Mouse (Mus musculus) heart, postnatal 0 days (tissue): ENCODE measurements at regions not wholly inside any gene's neighbourhood (a gene's known extent, or its start where the extent isn't known, plus 50 kb on each side); places are given as distances from the start of the nearest gene placed in this dataset.

ENCODE experiments used
- ATAC-seq: fragments of 200-750 bp; cut with Nextera tagmentation; 2 replicates; pipeline ENCODE4 v1.8.0; 2017; ENCODE audit warnings: low read depth, moderate number of reproducible peaks, moderate library complexity; ENCODE audit not compliant: insufficient read depth
- DNase-seq: peaks from one replicate; pipeline ENCODE4 v3.0.0-alpha.2; 2016; ENCODE audit warnings: low spot score
- H3K27ac ChIP-seq: fragments of 300-500 bp; sonication (generic); 2 replicates; pipeline ENCODE4 v1.5.1; 2014; ENCODE audit warnings: low read depth, mild to moderate bottlenecking
- H3K27me3 ChIP-seq: fragments of 300-500 bp; sonication (generic); 2 replicates; pipeline ENCODE4 v1.6.1; 2014; ENCODE audit warnings: low read length, mixed read lengths; ENCODE audit not compliant: control insufficient read depth, insufficient read depth
- H3K36me3 ChIP-seq: fragments of 300-500 bp; sonication (generic); replicated peaks from 2 replicates; pipeline ENCODE4 v1.6.1; 2014; ENCODE audit warnings: low read length, mixed read lengths; ENCODE audit not compliant: control insufficient read depth, insufficient read depth
- H3K4me1 ChIP-seq: fragments of 300-500 bp; sonication (generic); 2 replicates; pipeline ENCODE4 v1.6.1; 2014; ENCODE audit warnings: antibody characterized with exemption; ENCODE audit not compliant: control insufficient read depth, insufficient read depth
- H3K4me2 ChIP-seq: fragments of 300-500 bp; sonication (generic); 2 replicates; pipeline ENCODE4 v1.6.1; 2014; ENCODE audit warnings: low read depth, mild to moderate bottlenecking, low read length, moderate library complexity
- H3K4me3 ChIP-seq: fragments of 300-500 bp; sonication (generic); 2 replicates; pipeline ENCODE4 v1.5.1; 2014; ENCODE audit warnings: low read depth, low read length
- H3K9ac ChIP-seq: fragments of 300-500 bp; sonication (generic); replicated peaks from 2 replicates; pipeline ENCODE4 v1.6.1; 2014; ENCODE audit warnings: low read depth, low read length, mixed read lengths
- H3K9me3 ChIP-seq: fragments of 300-500 bp; sonication (generic); replicated peaks from 2 replicates; pipeline ENCODE4 v1.6.1; 2016; ENCODE audit warnings: low read length; ENCODE audit not compliant: control insufficient read depth
- CTCF ChIP-seq: IDR thresholded peaks from 2 replicates; pipeline ENCODE4 v1.5.1; 2016; ENCODE audit warnings: antibody characterized with exemption, control low read depth, low read depth
- EP300 ChIP-seq: IDR thresholded peaks from 2 replicates; pipeline ENCODE4 v1.6.1; 2016; ENCODE audit warnings: antibody characterized with exemption, low read depth
- WGBS: fragments of 180-500 bp; shearing (Covaris S2); extraction: QIAGEN DNeasy Blood & Tissue Kit; methylation state at CpG from one replicate; pipeline ENCODE4 v1.1.7; 2014; 5-methylcytosine and 5-hydroxymethylcytosine counted together

DNA sequence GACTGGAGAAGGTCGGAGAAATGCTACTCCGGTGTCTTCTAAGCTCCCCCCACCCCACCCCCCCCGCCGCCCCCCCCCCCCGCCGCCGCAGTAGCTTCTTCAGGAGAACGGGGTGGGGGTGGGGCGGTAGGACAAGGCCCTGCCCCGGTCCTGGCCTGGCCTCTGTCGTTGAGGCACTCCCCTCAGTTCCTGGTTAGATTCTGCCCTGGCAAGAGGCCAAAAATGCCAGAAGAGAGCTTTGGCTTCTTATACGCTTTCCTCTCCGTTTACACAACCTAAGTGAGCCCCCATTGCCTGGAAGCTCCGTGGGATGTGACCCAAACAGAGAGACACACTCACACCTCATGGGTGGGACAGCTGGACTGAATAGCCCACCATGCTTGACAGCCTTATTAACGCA lies 338.9 kb downstream of the H2al1j start:
- TF ChIP-seq EP300 (no peak), CTCF (no peak)
- H3K9me3 ChIP-seq, result no peaks in the 10 kb centered on the region
- no peak for ATAC-seq
- no peak overlapping the region for H3K4me2 ChIP-seq
- no peak overlapping the region for H3K27ac ChIP-seq
- H3K4me3 ChIP-seq, result no peak overlapping the region
- no peaks in the 10 kb centered on the region for H3K36me3 ChIP-seq
- H3K9ac ChIP-seq, result no peak overlapping the region
- 23% methylated on average over 5 of the region's 15 CpGs for WGBS
- peak; percentile 32 for DNase-seq
- H3K27me3 ChIP-seq, result peaks cover 4% of the 10 kb centered on the region; the same call in 1 of the 2 replicates
- H3K4me1 ChIP-seq, result 0 out of 2 replicates have a peak, but pooled peaks cover 5% of the 10 kb centered on the region

DNA sequence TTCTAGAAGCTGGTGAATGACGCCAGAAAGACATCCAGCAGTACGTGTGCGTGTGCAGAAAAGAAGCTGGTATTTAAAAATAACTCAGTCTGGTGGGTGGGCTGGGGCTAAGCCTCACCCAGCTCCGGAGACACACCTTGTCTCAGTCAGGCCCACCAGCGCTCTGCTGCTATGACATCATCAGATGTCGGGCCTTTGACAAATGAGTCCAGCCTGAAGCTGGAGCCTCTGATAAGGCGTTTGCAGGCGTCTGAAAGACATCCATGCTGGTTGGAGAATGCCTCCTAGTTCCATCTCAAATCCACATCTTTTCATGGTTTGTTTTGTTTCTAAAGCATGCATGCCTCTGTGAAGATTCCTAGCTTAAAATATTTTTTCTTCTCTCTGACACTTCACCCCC lies 344.2 kb downstream of the H2al1j start:
- WGBS, result 38% methylated on average over 8 of the region's 8 CpGs
- DNase-seq (no peak), ATAC-seq (no peak)
- H3K9ac ChIP-seq, result no peak overlapping the region
- H3K4me1 ChIP-seq, result no peaks in the 10 kb centered on the region
- H3K27me3 ChIP-seq, result peaks cover 3% of the 10 kb centered on the region; the same call in 1 of the 2 replicates
- H3K4me3 ChIP-seq, result no peak overlapping the region
- TF ChIP-seq CTCF, result no peak
- no peak for TF ChIP-seq EP300
- no peaks in the 10 kb centered on the region for H3K9me3 ChIP-seq
- no peaks in the 10 kb centered on the region for H3K36me3 ChIP-seq
- H3K4me2 ChIP-seq, result no peak overlapping the region
- no peak overlapping the region for H3K27ac ChIP-seq

GRCm38 (mm10) chrX:11678086-11678485 lies 350.5 kb downstream of the H2al1j start:
- no peaks in the 10 kb centered on the region for H3K9me3 ChIP-seq
- H3K4me3 ChIP-seq, result no peak overlapping the region
- whole genome bisulfite sequencing, result 47% methylated on average over 2 of the region's 2 CpGs
- no peak overlapping the region for H3K4me2 ChIP-seq
- H3K27me3 ChIP-seq, result no peaks in the 10 kb centered on the region
- no peak overlapping the region for H3K27ac ChIP-seq
- H3K9ac ChIP-seq, result no peak overlapping the region
- H3K36me3 ChIP-seq, result no peaks in the 10 kb centered on the region
- no peaks in the 10 kb centered on the region for H3K4me1 ChIP-seq
- TF ChIP-seq CTCF (no peak), EP300 (no peak)
- ATAC-seq (no peak), DNase-seq (no peak)

DNA sequence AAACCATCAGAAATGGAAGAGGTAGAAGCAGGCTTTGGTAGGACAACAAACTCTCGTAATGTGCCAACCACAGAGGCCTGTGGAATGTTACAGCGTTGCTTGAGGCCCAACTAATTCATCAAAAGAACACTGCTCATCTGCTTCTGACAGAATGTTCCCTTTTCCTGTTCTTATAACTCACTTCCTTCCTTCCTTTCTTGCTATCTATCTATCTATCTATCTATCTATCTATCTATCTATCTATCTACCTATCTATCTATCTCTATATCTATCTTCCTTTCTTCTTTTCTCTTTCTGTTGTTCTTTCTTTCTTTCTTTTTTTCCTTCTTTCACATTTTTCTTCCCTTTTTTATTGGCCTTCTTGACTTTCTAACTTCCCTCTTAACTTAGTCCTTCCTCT lies 353.7 kb downstream of the H2al1j start:
- 68% methylated on average over 2 of the region's 2 CpGs for WGBS

GRCm38 (mm10) chrX:11689989-11690405 lies 362.4 kb downstream of the H2al1j start:
- Histone ChIP-seq H3K9me3 (no peaks in the 10 kb centered on the region), H3K36me3 (no peaks in the 10 kb centered on the region), H3K27ac (no peak overlapping the region), H3K4me2 (no peak overlapping the region), H3K4me3 (no peak overlapping the region), H3K27me3 (no peaks in the 10 kb centered on the region), H3K4me1 (0 out of 2 replicates have a peak, but pooled peaks cover 4% of the 10 kb centered on the region), H3K9ac (no peak overlapping the region)
- WGBS, result 67% methylated on average over 18 of the region's 18 CpGs
- TF ChIP-seq CTCF, result no peak
- no peak for TF ChIP-seq EP300
- ATAC-seq (no peak), DNase-seq (no peak)

More for the DNA sequence above, 353.7 kb downstream of the H2al1j start:
- TF ChIP-seq CTCF, result no peak
- no peak for TF ChIP-seq EP300
- H3K4me3 ChIP-seq, result no peak overlapping the region
- H3K9me3 ChIP-seq, result no peaks in the 10 kb centered on the region
- no peaks in the 10 kb centered on the region for H3K36me3 ChIP-seq
- no peak overlapping the region for H3K4me2 ChIP-seq
- no peak overlapping the region for H3K27ac ChIP-seq
- no peaks in the 10 kb centered on the region for H3K27me3 ChIP-seq
- no peak for DNase-seq
- no peak for ATAC-seq
- H3K9ac ChIP-seq, result no peak overlapping the region
- no peaks in the 10 kb centered on the region for H3K4me1 ChIP-seq

- ATAC-seq, result no peak
- H3K9ac ChIP-seq, result no peak overlapping the region
- no peak overlapping the region for H3K4me2 ChIP-seq
- H3K27ac ChIP-seq, result no peak overlapping the region
- no peak for DNase-seq
- TF ChIP-seq EP300, result no peak
- TF ChIP-seq CTCF, result no peak
- WGBS, result 44% methylated on average over 5 of the region's 5 CpGs
- no peak overlapping the region for H3K4me3 ChIP-seq
- no peaks in the 10 kb centered on the region for H3K9me3 ChIP-seq
- H3K27me3 ChIP-seq, result no peaks in the 10 kb centered on the region
- no peaks in the 10 kb centered on the region for H3K36me3 ChIP-seq
- 0 out of 2 replicates have a peak, but pooled peaks cover 4% of the 10 kb centered on the region for H3K4me1 ChIP-seq
These were observed 362.8 kb downstream of the H2al1j start for GRCm38 (mm10) chrX:11690446-11690845.
